Mouse (Mus musculus): ENCODE results near the gene Meis2. TPM values are rescaled to one million over a fixed set of nuclear protein-coding genes. Genes with fewer than 3 reads are reported as not detected.

Meis2 gene
- total and polyA plus RNA-seq, 3 experiments, result 3.1 to 9.8 TPM; not detected in 1

- Histone ChIP-seq H3K79me2 (ENCODE audit: control insufficient read depth, insufficient read depth, low read length, poor library complexity) (no peaks in the 10 kb centered on the region), H3K9ac (ENCODE audit: control insufficient read depth, low read depth, low read length, poor library complexity, severe bottlenecking) (no peak overlapping the region), H3K9me3 (replicated peaks; ENCODE audit: insufficient read depth, low read length) (no peaks in the 10 kb centered on the region), H3K27me3 (ENCODE audit: control insufficient read depth in 1 of 2, insufficient read depth in 2 of 2, low read length in 2 of 2) (no peaks in the 10 kb centered on the region), H3K4me1 (ENCODE audit: control insufficient read depth in 1 of 2, insufficient read depth in 2 of 2, low read length in 2 of 2) (no peaks in the 10 kb centered on the region), H3K4me3 (ENCODE audit: control insufficient read depth in 1 of 2, insufficient read depth in 1 of 2, low read depth in 2 of 2, low read length in 2 of 2) (no peak overlapping the region), H3K27ac (ENCODE audit: control insufficient read depth, low read depth, low read length) (no peak overlapping the region), H3K36me3 (ENCODE audit: control insufficient read depth in 1 of 2, insufficient read depth in 2 of 2, low read length in 2 of 2) (peaks cover 0 to 8% of the 10 kb centered on the region in 2 experiments; a peak in 2 of 4 replicates)
- no peak for DNase-seq (ENCODE audit: low read depth, low spot score)
- TF ChIP-seq E2F4 (IDR thresholded peaks at IDR 0.05; ENCODE audit: borderline replicate concordance, low read depth, low read length) (no peak), TCF12 (IDR thresholded peaks at IDR 0.05; ENCODE audit: low read depth, low read length) (no peak), MEF2A (IDR thresholded peaks at IDR 0.05; ENCODE audit: extremely low read depth, insufficient replicate concordance, low read depth, low read length, poor library complexity, severe bottlenecking) (no peak), NRF1 (IDR thresholded peaks at IDR 0.05; ENCODE audit: insufficient read depth, low read depth, low read length, poor library complexity, severe bottlenecking) (no peak), TAL1 (IDR thresholded peaks at IDR 0.05; ENCODE audit: low read length) (no peak), GATA1 (IDR thresholded peaks at IDR 0.05; ENCODE audit: low read depth, low read length) (no peak), TBP (IDR thresholded peaks at IDR 0.05; ENCODE audit: low read depth, low read length) (no peak), ZMIZ1 (IDR thresholded peaks at IDR 0.05; ENCODE audit: low read depth, low read length) (no peak), ZKSCAN1 (IDR thresholded peaks at IDR 0.05; ENCODE audit: low read depth, low read length) (no peak), JUND (IDR thresholded peaks at IDR 0.05; ENCODE audit: low read depth, low read length) (no peak), EP300 (IDR thresholded peaks at IDR 0.05; ENCODE audit: low read depth in 1 of 2, low read length in 2 of 2) (no peak), SMC3 (IDR thresholded peaks at IDR 0.05; ENCODE audit: low read depth, low read length) (no peak), POLR2AphosphoS5 (IDR thresholded peaks at IDR 0.05; ENCODE audit: borderline replicate concordance, low read depth, low read length) (no peak), RCOR1 (IDR thresholded peaks at IDR 0.05; ENCODE audit: low read depth, low read length) (no peak), HCFC1 (IDR thresholded peaks at IDR 0.05; ENCODE audit: low read depth, low read length) (no peak)
Observed at GRCm38 (mm10) chr2:116047365-116047764, 18.3 kb downstream of the Meis2 start.

- TF ChIP-seq CHD2 (IDR thresholded peaks at IDR 0.05; ENCODE audit: low read length) (no peak), TCF12 (IDR thresholded peaks at IDR 0.05; ENCODE audit: low read depth, low read length) (no peak), ZC3H11A (IDR thresholded peaks at IDR 0.05; ENCODE audit: low read depth, low read length) (no peak), JUND (IDR thresholded peaks at IDR 0.05; ENCODE audit: low read depth, low read length) (no peak), USF1 (IDR thresholded peaks at IDR 0.05; ENCODE audit: low read depth, low read length) (no peak), MYC (IDR thresholded peaks at IDR 0.05; ENCODE audit: low read depth, low read length) (no peak), CTCF (IDR thresholded peaks at IDR 0.05 in 2 of 3, conservative IDR thresholded peaks at IDR 0.05 in 1 of 3; ENCODE audit: control insufficient read depth in 1 of 3, insufficient read depth in 1 of 3, low read depth in 2 of 3, low read length in 3 of 3, poor library complexity in 1 of 3, severe bottlenecking in 1 of 3) (no peak), RCOR1 (IDR thresholded peaks at IDR 0.05; ENCODE audit: low read depth, low read length) (no peak), MYB (IDR thresholded peaks at IDR 0.05; ENCODE audit: low read depth, low read length) (no peak), CHD1 (IDR thresholded peaks at IDR 0.05; ENCODE audit: low read depth, low read length) (no peak), RAD21 (IDR thresholded peaks at IDR 0.05; ENCODE audit: low read depth, low read length) (no peak), NELFE (IDR thresholded peaks at IDR 0.05; ENCODE audit: low read depth, low read length) (no peak), POLR2A (IDR thresholded peaks at IDR 0.05; ENCODE audit: control insufficient read depth in 1 of 2, insufficient read depth in 1 of 2, low read depth in 1 of 2, low read length in 2 of 2, poor library complexity in 1 of 2) (no peak), GABPA (IDR thresholded peaks at IDR 0.05; ENCODE audit: low read depth, low read length) (no peak), SIN3A (IDR thresholded peaks at IDR 0.05; ENCODE audit: low read length) (no peak), MAFK (IDR thresholded peaks at IDR 0.05; ENCODE audit: borderline replicate concordance, low read depth, low read length) (no peak), POLR2AphosphoS2 (IDR thresholded peaks at IDR 0.05; ENCODE audit: low read length) (no peak)
- no peaks in the 10 kb centered on the region for H3K4me1 ChIP-seq (ENCODE audit: control insufficient read depth in 1 of 2, insufficient read depth in 2 of 2, low read length in 2 of 2)
- H3K9ac ChIP-seq (ENCODE audit: control insufficient read depth, low read depth, low read length, poor library complexity, severe bottlenecking), result no peak overlapping the region
- no peaks in the 10 kb centered on the region for H3K9me3 ChIP-seq (replicated peaks; ENCODE audit: insufficient read depth, low read length)
- no peaks in the 10 kb centered on the region for H3K79me2 ChIP-seq (ENCODE audit: control insufficient read depth, insufficient read depth, low read length, poor library complexity)
- no peak overlapping the region for H3K27ac ChIP-seq (ENCODE audit: control insufficient read depth, low read depth, low read length)
- DNase-seq (ENCODE audit: low read depth, low spot score), result no peak
- H3K4me3 ChIP-seq (ENCODE audit: control insufficient read depth in 1 of 2, insufficient read depth in 1 of 2, low read depth in 2 of 2, low read length in 2 of 2), result no peak overlapping the region
- H3K36me3 ChIP-seq (ENCODE audit: control insufficient read depth in 1 of 2, insufficient read depth in 2 of 2, low read length in 2 of 2), result no peaks in the 10 kb centered on the region
- no peaks in the 10 kb centered on the region for H3K27me3 ChIP-seq (ENCODE audit: control insufficient read depth in 1 of 2, insufficient read depth in 2 of 2, low read length in 2 of 2)
Observed at GRCm38 (mm10) chr2:116045048-116045447, 20.6 kb downstream of the Meis2 start.

Data from MEL (cell line).